Mouse (Mus musculus) Patski (cell line): ENCODE results near the gene Ttll11. TPM values are rescaled to one million over a fixed set of nuclear protein-coding genes. Genes with fewer than 3 reads are reported as not detected.

Experiments used
- ATAC-seq: fragments of 100-300 bp; one replicate; pipeline ENCODE4 v1.8.0; 2021
- CTCF ChIA-PET: fragments of 350-600 bp; sonication (Branson Sonifier 250); formaldehyde crosslinking; loops from one replicate; lab custom pipeline; 2022; ENCODE audit warnings: inconsistent platforms; lab: Charles Lee
- POLR2A ChIA-PET: fragments of 350-600 bp; sonication (Branson Sonifier 250); formaldehyde crosslinking; loops from one replicate; lab custom pipeline; 2022; ENCODE audit warnings: antibody characterized with exemption, inconsistent platforms; lab: Charles Lee
- DNase-seq: peaks from one replicate; pipeline ENCODE4 v3.0.0-alpha.2; 2011; ENCODE audit warnings: low read depth, low spot score
- H3K27me3 ChIP-seq: fragments of 371-371 bp; one replicate; pipeline ENCODE4 v1.5.1; 2021
- CTCF ChIP-seq: fragments of 100-300 bp; IDR thresholded peaks from one replicate; pipeline ENCODE4 v1.5.1; 2021
- in situ Hi-C: fragments of 300-500 bp; cut with MboI; formaldehyde crosslinking; loops from 3 replicates; pipeline ENCODE4 v1.11.1; 2018; ENCODE audit warnings: low pct_unique_long_range_greater_than_20kb, mixed read lengths
- polyA plus RNA-seq: library from polyadenylated mRNA; unstranded; gene quantifications from one replicate; pipeline ENCODE4 v1.2.3, GENCODE M21; 2021

Ttll11 gene
- polyA plus RNA-seq, 1 experiment from 2014 or later = 2.4 TPM

DNA sequence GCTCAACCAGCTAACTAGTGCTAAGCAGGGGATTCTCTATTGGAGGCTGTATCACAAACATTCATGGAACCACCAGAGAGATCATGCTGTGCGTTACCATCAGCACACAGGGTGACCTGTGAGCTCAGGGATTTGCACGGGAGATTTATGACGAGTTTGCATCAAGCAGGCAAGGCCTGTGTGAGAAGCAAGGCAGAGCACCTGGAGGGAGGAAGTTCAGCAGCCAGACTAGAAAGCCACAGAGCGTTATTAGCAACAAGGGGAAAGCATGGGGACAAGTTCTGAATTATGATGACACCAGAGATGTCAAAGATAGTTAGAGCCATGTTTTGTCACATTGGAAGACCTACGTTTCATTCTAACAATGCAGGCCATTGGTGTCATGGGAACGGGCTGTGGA, 72.1 kb downstream of the Ttll11 start:
- no peak for TF ChIP-seq CTCF
- DNase-seq = no peak
- in situ Hi-C loops = loop anchor here (5.0 kb wide), 3 partner anchors 185 to 360 kb away; no protein-coding TSS in a partner anchor
- no peaks in the 10 kb centered on the region for H3K27me3 ChIP-seq
- ChIA-PET CTCF (interaction anchor here (0.9 to 6.3 kb wide), 6 partner anchors 9 to 363 kb away, joined by 3 to 37 read pairs (median 4); no protein-coding TSS in a partner anchor), POLR2A (no interaction called here)
- ATAC-seq = no peak

DNA sequence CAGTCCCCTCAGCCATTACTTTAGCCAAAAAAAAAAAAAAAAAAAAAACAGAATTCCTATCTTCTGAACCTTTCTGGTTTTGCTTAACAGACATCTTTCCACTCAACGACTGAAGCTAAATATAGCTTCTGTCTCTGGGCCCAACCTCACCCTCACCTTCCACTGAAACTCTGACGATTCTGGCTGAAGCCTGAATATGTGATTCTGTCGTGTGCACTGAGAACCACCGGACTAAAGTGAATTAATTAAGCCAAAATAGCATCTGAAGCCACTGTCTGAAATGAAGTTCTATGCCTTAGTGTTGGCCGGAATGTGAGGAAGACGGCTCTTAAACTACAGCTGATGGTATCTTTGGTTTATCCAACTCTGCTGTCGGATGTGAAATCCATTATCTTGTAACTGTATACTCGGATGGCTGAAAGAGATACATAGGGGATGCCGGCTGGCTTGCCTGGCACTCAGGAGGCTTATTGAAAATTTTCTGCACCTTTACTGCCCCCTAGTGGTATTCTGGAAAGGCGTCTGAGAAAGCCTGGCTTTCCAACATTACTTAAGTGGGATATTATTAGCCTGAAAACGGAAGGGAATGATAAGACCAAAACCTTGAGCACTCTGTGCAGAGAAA, 73.4 kb downstream of the Ttll11 start:
- POLR2A ChIA-PET = interaction anchor here (0.6 kb wide), 1 partner anchor 361 kb away, joined by 4 read pairs; no protein-coding TSS in a partner anchor
- no peak for ATAC-seq
- TF ChIP-seq CTCF = peak; percentile 84
- in situ Hi-C loops = loop anchor here (5.0 kb wide), 3 partner anchors 184 to 359 kb away; no protein-coding TSS in a partner anchor
- CTCF ChIA-PET = interaction anchor here (0.9 to 6.3 kb wide), 8 partner anchors 8 to 361 kb away, joined by 3 to 37 read pairs (median 4); no protein-coding TSS in a partner anchor
- DNase-seq = no peak
- H3K27me3 ChIP-seq = no peaks in the 10 kb centered on the region

DNA sequence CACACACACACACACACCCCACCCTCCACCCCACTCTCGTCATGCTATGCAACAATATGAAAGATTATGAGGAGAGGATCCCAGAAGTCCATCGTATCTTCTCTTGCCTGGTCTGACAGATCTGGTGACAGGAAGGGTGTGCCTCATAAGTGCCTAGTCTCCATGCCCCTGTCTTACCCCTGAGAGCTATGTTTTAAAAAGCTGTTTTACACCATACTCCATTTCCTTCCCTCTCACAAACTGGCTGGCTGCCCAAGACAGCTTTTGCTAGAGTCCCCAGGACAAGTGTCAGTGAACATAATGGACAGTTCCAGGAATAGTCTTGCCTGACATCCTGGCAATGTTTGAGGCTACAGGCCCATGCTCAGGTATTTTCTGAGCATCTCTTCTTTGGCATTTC, 78.9 kb downstream of the Ttll11 start:
- TF ChIP-seq CTCF = no peak
- ChIA-PET CTCF (no interaction called here), POLR2A (interaction anchor here (0.7 kb wide), 1 partner anchor 134 kb away, joined by 4 read pairs; no protein-coding TSS in a partner anchor)
- DNase-seq = no peak
- no peak for ATAC-seq
- no peaks in the 10 kb centered on the region for H3K27me3 ChIP-seq
- in situ Hi-C loops = no loop called here

DNA sequence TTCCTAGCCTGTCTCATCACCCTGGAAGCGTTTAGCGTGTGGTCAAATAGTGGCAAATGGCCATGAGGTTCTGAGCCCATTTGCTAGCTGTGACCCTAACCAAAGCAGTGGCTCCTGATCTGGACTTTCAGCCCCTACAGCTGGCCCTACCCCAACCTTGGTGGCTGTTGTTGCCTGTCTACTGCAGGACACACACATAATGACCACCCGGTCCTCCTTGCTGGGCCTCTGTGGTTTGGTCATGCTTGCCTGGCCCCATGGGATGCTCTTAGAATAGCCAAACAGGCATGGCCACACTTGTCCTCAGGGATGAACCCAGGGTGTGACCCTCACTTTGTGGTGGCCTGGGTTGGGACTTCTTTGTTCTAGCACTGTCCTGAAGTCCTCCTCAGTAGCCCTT, 80.0 kb downstream of the Ttll11 start:
- no peak for TF ChIP-seq CTCF
- no peak for ATAC-seq
- POLR2A ChIA-PET = no interaction called here
- CTCF ChIA-PET = interaction anchor here (2.1 kb wide), 1 partner anchor 8 kb away, joined by 5 read pairs; no protein-coding TSS in a partner anchor
- no peak for DNase-seq
- in situ Hi-C loops = no loop called here
- no peaks in the 10 kb centered on the region for H3K27me3 ChIP-seq

DNA sequence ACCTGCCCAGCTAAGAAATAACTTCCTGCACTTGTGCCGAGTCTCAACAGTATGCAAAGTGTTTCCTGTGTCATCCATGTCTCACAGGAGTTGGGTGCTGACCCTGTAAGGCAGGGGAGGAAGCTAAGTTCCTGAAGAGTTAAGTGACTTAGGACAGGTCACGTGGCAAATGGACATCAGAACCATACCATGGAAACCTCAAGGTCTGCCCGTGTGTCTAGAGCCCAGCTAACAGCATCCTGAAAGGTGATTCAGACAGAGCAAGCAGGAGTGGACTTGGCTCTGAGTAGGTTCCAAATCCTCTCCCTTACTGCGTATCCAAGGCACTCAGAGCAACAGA, 80.6 kb downstream of the Ttll11 start:
- ChIA-PET POLR2A (no interaction called here), CTCF (interaction anchor here (0.7 to 2.1 kb wide), 3 partner anchors 8 to 229 kb away, joined by 3 to 5 read pairs (median 3); no protein-coding TSS in a partner anchor)
- no peak for ATAC-seq
- in situ Hi-C loops = no loop called here
- no peak for TF ChIP-seq CTCF
- no peak for DNase-seq
- no peaks in the 10 kb centered on the region for H3K27me3 ChIP-seq

DNA sequence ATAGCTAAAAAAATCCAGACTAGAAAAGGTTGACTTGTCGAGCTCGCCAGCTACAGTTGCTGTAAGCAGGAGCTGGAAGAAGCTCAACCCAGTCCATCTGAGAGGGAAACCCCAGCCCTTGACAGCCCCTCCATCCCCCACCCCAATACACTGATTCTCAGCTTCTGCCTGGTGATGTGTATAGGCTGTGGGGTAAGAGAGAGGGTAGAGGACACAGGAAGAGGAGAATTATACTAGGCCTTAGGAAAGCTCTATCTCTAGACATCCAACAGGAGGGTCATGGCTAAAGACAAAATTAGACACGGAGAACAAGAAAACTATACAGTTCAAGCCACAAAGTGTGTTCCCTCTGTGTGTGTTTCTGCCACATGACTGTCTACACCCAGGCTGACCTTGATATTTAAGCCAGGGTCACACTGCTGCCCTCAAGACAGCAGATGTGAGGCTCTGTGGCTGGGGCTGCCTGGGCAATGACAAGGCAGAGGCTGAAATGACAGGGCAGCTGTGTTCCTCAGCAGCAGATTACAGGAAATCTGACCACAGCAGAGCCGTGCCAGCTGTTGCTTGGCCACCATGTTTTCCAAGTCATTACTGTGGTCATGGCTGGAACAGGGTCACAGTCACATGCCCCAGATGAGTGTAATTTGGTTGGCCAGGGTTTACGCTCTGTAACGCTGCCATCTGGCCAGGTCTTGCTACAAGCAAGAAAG, 81.1 kb downstream of the Ttll11 start:
- ChIA-PET CTCF (interaction anchor here (0.7 to 2.1 kb wide), 5 partner anchors 9 to 243 kb away, joined by 3 to 5 read pairs (median 3); no protein-coding TSS in a partner anchor), POLR2A (interaction anchor here (0.9 kb wide), 1 partner anchor 9 kb away, joined by 3 read pairs; no protein-coding TSS in a partner anchor)
- in situ Hi-C loops = no loop called here
- TF ChIP-seq CTCF = no peak
- no peak for ATAC-seq
- no peaks in the 10 kb centered on the region for H3K27me3 ChIP-seq
- no peak for DNase-seq

DNA sequence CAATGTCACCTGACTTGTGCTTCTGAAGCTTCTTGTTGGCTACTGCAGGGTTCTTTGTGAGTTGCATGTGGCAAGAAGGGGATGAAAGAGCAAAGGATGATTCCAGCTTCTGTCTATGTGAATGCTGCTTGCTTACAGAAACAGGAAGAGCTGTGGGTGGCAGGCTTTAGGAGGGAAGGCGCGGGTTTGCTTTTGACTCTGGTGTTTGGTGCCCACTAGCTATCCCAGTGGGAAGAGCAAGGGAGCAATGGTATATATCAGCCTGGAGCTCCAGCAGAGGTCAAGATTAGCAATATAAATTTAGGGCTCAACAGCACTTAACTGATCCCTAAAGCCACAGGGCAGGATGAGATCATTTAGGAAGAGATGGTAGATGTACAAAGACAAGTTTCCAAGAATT, 82.6 kb downstream of the Ttll11 start:
- TF ChIP-seq CTCF = no peak
- ChIA-PET CTCF (interaction anchor here (1.3 to 1.4 kb wide), 3 partner anchors 35 to 242 kb away, joined by 3 to 4 read pairs (median 3); no protein-coding TSS in a partner anchor), POLR2A (no interaction called here)

DNA sequence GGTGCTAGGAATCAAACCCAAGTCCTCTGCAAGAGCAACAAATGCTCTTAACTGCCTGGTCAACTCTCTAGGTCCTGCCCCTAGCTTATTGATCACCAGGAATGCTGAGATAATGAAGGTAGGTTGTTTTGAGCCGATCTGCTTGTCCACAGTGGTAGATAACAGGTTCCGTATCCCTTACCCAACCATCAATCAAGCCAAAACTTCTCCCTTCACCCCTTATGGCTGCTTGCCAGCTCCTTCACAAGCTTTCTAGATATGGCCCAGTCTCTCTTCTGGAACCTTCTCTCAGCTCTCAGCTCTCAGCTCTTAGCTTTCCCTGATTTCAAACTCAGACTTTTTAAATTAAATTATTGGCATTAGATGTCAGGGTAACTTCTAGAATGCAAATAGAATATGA, 85.2 kb downstream of the Ttll11 start:
- CTCF ChIA-PET = interaction anchor here (1.5 kb wide), 1 partner anchor 11 kb away, joined by 4 read pairs; no protein-coding TSS in a partner anchor
- TF ChIP-seq CTCF = no peak
- POLR2A ChIA-PET = interaction anchor here (0.7 kb wide), 1 partner anchor 11 kb away, joined by 7 read pairs; no protein-coding TSS in a partner anchor
- ATAC-seq (no peak), DNase-seq (no peak)
- in situ Hi-C loops = no loop called here
- no peaks in the 10 kb centered on the region for H3K27me3 ChIP-seq

More for the DNA sequence above, 82.6 kb downstream of the Ttll11 start:
- ATAC-seq (no peak), DNase-seq (no peak)
- no peaks in the 10 kb centered on the region for H3K27me3 ChIP-seq
- in situ Hi-C loops = no loop called here

DNA sequence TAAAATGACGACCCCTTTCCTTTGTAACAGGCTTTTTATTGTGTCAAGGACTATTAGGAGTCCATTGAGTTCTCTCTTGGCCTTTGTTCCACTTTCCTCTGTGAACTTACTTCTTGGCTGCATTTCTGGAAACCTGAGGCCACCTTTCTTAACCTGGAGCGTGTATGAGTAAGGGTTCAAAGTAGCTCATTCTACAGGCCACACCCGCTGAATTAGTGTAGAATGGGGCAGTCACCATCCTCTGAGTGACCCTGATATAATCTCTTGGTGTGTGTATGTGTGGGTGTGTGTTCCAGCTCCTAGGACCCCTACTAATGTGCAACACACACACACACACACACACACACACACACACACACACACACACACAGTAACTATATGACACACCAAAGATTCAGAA, 89.1 kb downstream of the Ttll11 start:
- H3K27me3 ChIP-seq = no peaks in the 10 kb centered on the region
- ATAC-seq (no peak), DNase-seq (no peak)
- POLR2A ChIA-PET = no interaction called here
- TF ChIP-seq CTCF = no peak
- CTCF ChIA-PET = no interaction called here
- in situ Hi-C loops = no loop called here

DNA sequence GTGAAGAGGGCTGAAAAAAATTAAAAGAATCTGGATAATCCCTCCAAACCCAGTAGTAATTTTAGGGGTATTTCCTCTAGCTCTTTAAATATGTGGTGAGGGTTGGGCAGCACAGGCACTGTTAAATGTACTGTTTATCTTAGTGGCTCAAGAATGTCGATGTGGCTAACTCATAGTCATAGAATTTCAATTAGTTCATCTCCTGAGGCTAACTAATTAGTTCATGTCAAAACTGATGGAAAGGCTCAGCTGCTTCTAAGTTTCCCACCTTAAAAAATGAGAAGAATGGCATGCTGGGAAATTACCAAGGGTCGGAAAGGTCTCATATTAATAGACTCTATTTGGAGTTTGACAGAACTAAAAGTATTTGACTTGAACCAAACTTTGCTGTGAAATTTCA, 89.9 kb downstream of the Ttll11 start:
- no peak for TF ChIP-seq CTCF
- no peaks in the 10 kb centered on the region for H3K27me3 ChIP-seq
- no peak for DNase-seq
- CTCF ChIA-PET = interaction anchor here (1.0 kb wide), 2 partner anchors 14 to 16 kb away, joined by 3 read pairs; no protein-coding TSS in a partner anchor
- POLR2A ChIA-PET = interaction anchor here (0.6 kb wide), 1 partner anchor 8 kb away, joined by 3 read pairs; no protein-coding TSS in a partner anchor
- in situ Hi-C loops = no loop called here
- ATAC-seq = no peak

DNA sequence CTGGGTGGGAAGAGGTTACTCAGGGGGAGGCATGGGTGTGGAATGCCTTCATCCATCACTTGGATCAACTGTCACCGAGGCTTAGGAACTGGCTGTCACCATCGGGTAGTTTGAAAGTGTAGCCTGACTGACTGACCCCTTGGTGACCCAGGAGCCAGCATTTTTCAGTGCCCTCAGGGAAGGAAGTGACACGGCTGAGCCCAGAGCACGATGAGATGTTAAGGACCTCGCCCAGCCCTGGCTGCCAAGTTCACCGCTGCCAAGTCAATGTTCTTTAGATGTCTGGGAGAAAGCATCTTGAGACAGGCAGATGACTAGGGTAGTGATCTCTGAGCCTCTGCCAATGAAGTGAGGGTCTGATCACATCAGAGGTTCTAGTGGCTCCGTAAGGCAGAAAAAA, 95.4 kb downstream of the Ttll11 start:
- TF ChIP-seq CTCF = no peak
- ATAC-seq (no peak), DNase-seq (no peak)
- no peaks in the 10 kb centered on the region for H3K27me3 ChIP-seq
- ChIA-PET POLR2A (no interaction called here), CTCF (no interaction called here)
- in situ Hi-C loops = no loop called here
